Mouse (Mus musculus): ENCODE results near the gene Mphosph10. TPM values are rescaled to one million over a fixed set of nuclear protein-coding genes. Genes with fewer than 3 reads are reported as not detected.
A peak's percentile ranks its signal among the peaks of the same experiment; 100 is the strongest.

The Mphosph10 gene
- total and polyA plus RNA-seq, 2 experiments from 2014 or later, result 2.6 to 18.4 TPM

DNA sequence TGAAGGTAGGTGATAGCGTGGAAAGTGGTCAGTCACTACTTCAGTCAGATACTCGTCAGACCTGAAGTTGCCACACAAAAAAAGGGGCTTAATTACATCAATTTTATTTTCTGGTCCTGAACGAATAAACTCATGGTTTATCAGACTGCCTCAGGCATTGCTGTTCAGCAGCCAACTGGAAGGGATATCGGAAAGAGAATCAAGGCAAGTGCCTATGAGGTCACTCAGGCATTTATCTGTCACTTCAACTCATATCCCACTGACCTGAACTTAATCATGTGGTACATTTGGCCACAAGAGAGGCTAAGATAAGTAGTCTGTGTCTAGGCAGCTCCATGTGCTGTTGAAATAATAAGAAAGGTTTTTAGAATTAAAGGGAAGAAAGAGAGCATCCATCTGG lies 10.4 kb upstream of the Mphosph10 start:
- Histone ChIP-seq H3K27me3 (ENCODE audit: control insufficient read depth, insufficient read depth, low read length) (no peaks in the 10 kb centered on the region), H3K27ac (ENCODE audit: low read depth) (no peak overlapping the region), H3K4me1 (ENCODE audit: control insufficient read depth, insufficient read depth) (no peaks in the 10 kb centered on the region), H3K9me3 (replicated peaks; ENCODE audit: control insufficient read depth, low read length) (no peaks in the 10 kb centered on the region), H3K4me2 (ENCODE audit: low read depth, low read length) (no peak overlapping the region), H3K4me3 (ENCODE audit: low read depth, low read length) (no peak overlapping the region), H3K9ac (replicated peaks; ENCODE audit: low read depth, low read length) (no peak overlapping the region), H3K36me3 (replicated peaks; ENCODE audit: control insufficient read depth, insufficient read depth, low read length) (peaks cover 9% of the 10 kb centered on the region; the same call in 1 of the 2 replicates)
- ATAC-seq (ENCODE audit: insufficient read depth, low read depth) (no peak), DNase-seq (ENCODE audit: low spot score) (no peak)
- TF ChIP-seq CTCF (IDR thresholded peaks at IDR 0.05; ENCODE audit: low read depth), result no peak
- WGBS, result 80% methylated on average over 4 of the region's 4 CpGs

DNA sequence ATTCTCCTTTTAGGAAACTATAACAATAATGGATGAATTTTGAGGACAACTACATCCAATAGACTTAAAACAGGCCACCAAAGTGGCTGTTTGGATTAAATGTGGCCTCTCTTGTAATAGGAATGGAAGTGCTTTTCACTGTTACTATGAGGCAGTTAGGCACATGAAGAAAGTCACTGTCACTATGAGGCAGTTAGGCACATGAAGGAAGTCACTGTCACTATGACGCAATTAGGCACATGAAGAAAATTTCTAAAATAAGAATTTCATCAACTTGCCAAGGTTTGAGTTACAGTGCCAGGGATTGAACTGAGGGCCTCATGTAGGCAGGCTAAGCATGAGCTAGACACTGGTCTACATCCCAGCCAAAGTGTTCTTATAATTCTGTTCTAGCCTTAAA lies 8.7 kb upstream of the Mphosph10 start:
- no peak for TF ChIP-seq EP300 (IDR thresholded peaks at IDR 0.05; ENCODE audit: low read depth)
- TF ChIP-seq CTCF (IDR thresholded peaks at IDR 0.05; ENCODE audit: low read depth), result no peak
- 83% methylated on average over 1 of the region's 1 CpGs for WGBS
- Histone ChIP-seq H3K27ac (ENCODE audit: low read depth) (no peak overlapping the region), H3K4me1 (ENCODE audit: control insufficient read depth, insufficient read depth) (no peaks in the 10 kb centered on the region), H3K36me3 (replicated peaks; ENCODE audit: control insufficient read depth, insufficient read depth, low read length) (peaks cover 9% of the 10 kb centered on the region; the same call in 1 of the 2 replicates), H3K9me3 (replicated peaks; ENCODE audit: control insufficient read depth, low read length) (no peaks in the 10 kb centered on the region), H3K27me3 (ENCODE audit: control insufficient read depth, insufficient read depth, low read length) (no peaks in the 10 kb centered on the region), H3K4me2 (ENCODE audit: low read depth, low read length) (no peak overlapping the region), H3K4me3 (ENCODE audit: low read depth, low read length) (no peak overlapping the region), H3K9ac (replicated peaks; ENCODE audit: low read depth, low read length) (no peak overlapping the region)
- DNase-seq (ENCODE audit: low spot score), result no peak
- no peak for ATAC-seq (ENCODE audit: insufficient read depth, low read depth)

DNA sequence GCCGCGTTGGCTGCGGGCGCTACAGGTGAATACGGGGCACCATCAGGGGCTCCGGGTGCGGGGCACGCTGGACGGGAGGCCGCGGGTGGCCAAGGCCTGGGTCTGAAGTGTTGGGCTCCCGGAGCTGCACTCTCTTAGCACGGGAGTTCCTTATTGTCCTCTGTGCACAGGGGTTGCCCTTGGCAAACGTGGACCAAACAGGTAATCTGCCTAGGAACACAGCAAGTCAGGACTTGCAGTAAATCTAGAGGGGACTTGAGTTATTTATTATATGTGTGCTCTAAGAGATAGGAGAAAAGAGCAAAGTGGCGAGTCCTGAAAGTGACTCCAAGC lies 717 bp upstream of the Mphosph10 start:
- Histone ChIP-seq H3K36me3 (replicated peaks; ENCODE audit: control insufficient read depth, insufficient read depth, low read length) (peaks cover 20% of the 10 kb centered on the region), H3K4me1 (ENCODE audit: control insufficient read depth, insufficient read depth) (peaks cover 9% of the 10 kb centered on the region), H3K4me3 (ENCODE audit: low read depth, low read length) (peak overlapping the region; percentile 67), H3K4me2 (ENCODE audit: low read depth, low read length) (peak overlapping the region; percentile 88), H3K27me3 (ENCODE audit: control insufficient read depth, insufficient read depth, low read length) (no peaks in the 10 kb centered on the region), H3K27ac (ENCODE audit: low read depth) (peak overlapping the region; percentile 91), H3K9ac (replicated peaks; ENCODE audit: low read depth, low read length) (peak overlapping the region; percentile 82), H3K9me3 (replicated peaks; ENCODE audit: control insufficient read depth, low read length) (no peaks in the 10 kb centered on the region)
- peak; percentile 32; the same call in 1 of the 2 replicates for ATAC-seq (ENCODE audit: insufficient read depth, low read depth)
- no peak for DNase-seq (ENCODE audit: low spot score)
- TF ChIP-seq EP300 (IDR thresholded peaks at IDR 0.05; ENCODE audit: low read depth), result no peak
- TF ChIP-seq CTCF (IDR thresholded peaks at IDR 0.05; ENCODE audit: low read depth), result no peak
- WGBS, result 1% methylated on average over 15 of the region's 15 CpGs

DNA sequence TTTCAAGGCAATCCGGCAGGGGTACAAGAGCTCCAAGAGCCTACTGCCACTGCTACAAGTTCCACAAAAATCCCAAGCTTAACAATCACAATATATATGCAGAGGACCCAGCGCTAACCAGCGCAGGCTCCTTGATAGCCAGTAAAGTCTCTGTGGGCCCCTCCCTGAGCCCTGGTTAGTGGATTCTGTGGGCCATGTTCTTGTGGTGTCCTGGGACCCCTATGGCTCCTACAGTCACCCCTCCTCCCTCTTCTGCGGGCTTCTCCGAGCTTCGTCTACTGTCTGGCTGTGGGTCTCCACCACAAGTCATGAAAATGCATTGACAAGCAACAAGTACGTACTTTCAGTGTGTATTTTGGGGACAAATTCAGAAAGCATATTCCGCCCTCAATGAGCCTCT lies 589 bp downstream of the Mphosph10 start:
- 3% methylated on average over 8 of the region's 8 CpGs for WGBS
- Histone ChIP-seq H3K9ac (replicated peaks; ENCODE audit: low read depth, low read length) (peak overlapping the region; percentile 82), H3K9me3 (replicated peaks; ENCODE audit: control insufficient read depth, low read length) (no peaks in the 10 kb centered on the region), H3K4me2 (ENCODE audit: low read depth, low read length) (peak overlapping the region; percentile 88), H3K27me3 (ENCODE audit: control insufficient read depth, insufficient read depth, low read length) (no peaks in the 10 kb centered on the region), H3K36me3 (replicated peaks; ENCODE audit: control insufficient read depth, insufficient read depth, low read length) (peaks cover 33% of the 10 kb centered on the region), H3K4me1 (ENCODE audit: control insufficient read depth, insufficient read depth) (peaks cover 9% of the 10 kb centered on the region), H3K27ac (ENCODE audit: low read depth) (peak overlapping the region; percentile 91), H3K4me3 (ENCODE audit: low read depth, low read length) (peak overlapping the region; percentile 67)
- ATAC-seq (ENCODE audit: insufficient read depth, low read depth), result no peak
- DNase-seq (ENCODE audit: low spot score), result no peak
- TF ChIP-seq CTCF (IDR thresholded peaks at IDR 0.05; ENCODE audit: low read depth) (no peak), EP300 (IDR thresholded peaks at IDR 0.05; ENCODE audit: low read depth) (no peak)

DNA sequence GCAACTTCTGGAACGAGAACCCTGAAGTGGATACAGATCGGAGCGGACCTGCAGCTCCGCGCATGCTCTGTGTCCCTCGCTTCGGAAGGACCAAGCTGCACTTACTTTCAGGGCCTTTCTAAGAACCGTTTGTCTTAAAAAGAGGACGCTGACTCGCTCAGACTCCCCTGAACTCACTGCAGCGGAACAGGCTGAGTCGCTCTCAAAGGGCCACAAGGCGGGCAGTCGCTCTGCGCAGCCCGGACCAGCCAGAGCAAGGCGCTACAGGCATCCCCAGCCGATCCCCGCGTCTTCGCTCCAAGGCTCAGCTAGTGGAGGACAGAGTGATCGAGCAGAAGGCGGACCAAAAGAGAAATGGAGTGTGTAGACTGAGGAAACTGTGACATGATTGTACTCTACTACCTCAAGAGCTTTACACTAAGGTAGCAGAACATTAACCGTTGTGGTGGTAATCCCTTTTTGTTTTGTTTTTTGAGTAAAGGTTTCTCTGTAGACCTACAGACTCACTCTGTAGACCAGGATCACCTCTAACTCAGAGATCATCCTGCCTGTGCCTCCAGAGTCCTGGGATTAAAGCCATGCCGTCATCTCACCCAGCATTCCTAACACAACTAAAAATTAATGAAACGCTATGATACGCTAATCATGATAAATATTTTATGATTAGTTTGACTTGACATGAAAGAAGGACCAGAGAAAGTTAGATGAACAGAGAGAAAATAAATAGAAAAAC lies 18.1 kb downstream of the Mphosph10 start, which contains the start of gene Fan1:
Gene Fan1, minus strand, starts transcription at position 266 of the 733 bp plus-strand sequence.
- TF ChIP-seq EP300 (IDR thresholded peaks at IDR 0.05; ENCODE audit: low read depth) (no peak), CTCF (IDR thresholded peaks at IDR 0.05; ENCODE audit: low read depth) (peak; percentile 31)
- peaks cover 5% of the 10 kb centered on the region for H3K4me1 ChIP-seq (ENCODE audit: control insufficient read depth, insufficient read depth)
- 3% methylated on average over 27 of the region's 27 CpGs for WGBS
- ATAC-seq (ENCODE audit: insufficient read depth, low read depth) (peak; percentile 96), DNase-seq (ENCODE audit: low spot score) (peak; percentile 79)
- H3K27ac ChIP-seq (ENCODE audit: low read depth), result peak within 1 kb of the TSS; percentile 96
- H3K27me3 ChIP-seq (ENCODE audit: control insufficient read depth, insufficient read depth, low read length), result no peaks in the 10 kb centered on the region
- peak within 1 kb of the TSS; percentile 72 for H3K9ac ChIP-seq (replicated peaks; ENCODE audit: low read depth, low read length)
- peak within 1 kb of the TSS; percentile 73 for H3K4me3 ChIP-seq (ENCODE audit: low read depth, low read length)
- peak within 1 kb of the TSS; percentile 82 for H3K4me2 ChIP-seq (ENCODE audit: low read depth, low read length)
- H3K36me3 ChIP-seq (replicated peaks; ENCODE audit: control insufficient read depth, insufficient read depth, low read length), result peaks cover 33% of the 10 kb centered on the region
- H3K9me3 ChIP-seq (replicated peaks; ENCODE audit: control insufficient read depth, low read length), result no peaks in the 10 kb centered on the region

Data from heart, postnatal 0 days (tissue).